Mouse (Mus musculus) neural tube, embryonic 15.5 days (tissue): ENCODE results near the gene Fbxw24. TPM values are rescaled to one million over a fixed set of nuclear protein-coding genes. Genes with fewer than 3 reads are reported as not detected.
"Not testable (repeated sequence)": the region's sequence is repeated elsewhere in the genome, so short reads cannot be mapped to it uniquely, and the experiment has no call there.

ENCODE experiments used
- ATAC-seq: fragments of 200-750 bp; cut with Nextera tagmentation; 2 replicates; pipeline ENCODE4 v1.8.0; 2017; ENCODE audit warnings: mild to moderate bottlenecking, moderate TSS enrichment, moderate library complexity; ENCODE audit not compliant: low FRiP score
- H3K27ac ChIP-seq: fragments of 300-500 bp; sonication (generic); replicated peaks from 2 replicates; pipeline ENCODE4 v1.5.1; 2015; ENCODE audit warnings: mild to moderate bottlenecking, inconsistent platforms
- H3K27me3 ChIP-seq: fragments of 300-500 bp; sonication (generic); replicated peaks from 2 replicates; pipeline ENCODE4 v1.6.1; 2015; ENCODE audit warnings: inconsistent platforms
- H3K36me3 ChIP-seq: fragments of 300-500 bp; sonication (generic); 2 replicates; pipeline ENCODE4 v1.6.1; 2015; ENCODE audit warnings: inconsistent platforms
- H3K4me1 ChIP-seq: fragments of 300-500 bp; sonication (generic); 2 replicates; pipeline ENCODE4 v1.6.1; 2015; ENCODE audit warnings: inconsistent platforms
- H3K4me2 ChIP-seq: fragments of 300-500 bp; sonication (generic); 2 replicates; pipeline ENCODE4 v1.6.1; 2015; ENCODE audit warnings: inconsistent platforms, mild to moderate bottlenecking, moderate library complexity
- H3K4me3 ChIP-seq: fragments of 300-500 bp; sonication (generic); replicated peaks from 2 replicates; pipeline ENCODE4 v1.5.1; 2015; ENCODE audit warnings: mild to moderate bottlenecking, inconsistent platforms
- H3K9ac ChIP-seq: fragments of 300-500 bp; sonication (generic); replicated peaks from 2 replicates; pipeline ENCODE4 v1.6.1; 2015; ENCODE audit warnings: mild to moderate bottlenecking, inconsistent platforms
- H3K9me3 ChIP-seq: fragments of 300-500 bp; sonication (generic); replicated peaks from 2 replicates; pipeline ENCODE4 v1.6.1; 2016; ENCODE audit warnings: inconsistent platforms
- WGBS: fragments of 180-500 bp; shearing (Covaris S2); methylation state at CpG from one replicate; pipeline ENCODE4 v1.1.7; 2015; ENCODE audit warnings: mixed read lengths; 5-methylcytosine and 5-hydroxymethylcytosine counted together
- polyA plus RNA-seq: library from polyadenylated mRNA; unstranded; fragments of >200 nt; fragmentation: Nextera tagmentation; extraction: Ambion mirVana; gene quantifications from 2 replicates; pipeline ENCODE4 v1.2.1, GENCODE M21; 2015

Fbxw24 gene
- not detected in 2 replicates for polyA plus RNA-seq

GRCm38 (mm10) chr9:109625957-109626356 is at the start of gene Fbxw24:
Fbxw24 (minus strand) TSS chr9:109626057.
- H3K4me3 ChIP-seq, H3K27ac ChIP-seq, H3K36me3 ChIP-seq, ATAC-seq, H3K27me3 ChIP-seq, H3K9me3 ChIP-seq, H3K4me1 ChIP-seq, H3K9ac ChIP-seq, H3K4me2 ChIP-seq: not testable (repeated sequence)
- 85% methylated on average over 2 of the region's 2 CpGs for WGBS

DNA sequence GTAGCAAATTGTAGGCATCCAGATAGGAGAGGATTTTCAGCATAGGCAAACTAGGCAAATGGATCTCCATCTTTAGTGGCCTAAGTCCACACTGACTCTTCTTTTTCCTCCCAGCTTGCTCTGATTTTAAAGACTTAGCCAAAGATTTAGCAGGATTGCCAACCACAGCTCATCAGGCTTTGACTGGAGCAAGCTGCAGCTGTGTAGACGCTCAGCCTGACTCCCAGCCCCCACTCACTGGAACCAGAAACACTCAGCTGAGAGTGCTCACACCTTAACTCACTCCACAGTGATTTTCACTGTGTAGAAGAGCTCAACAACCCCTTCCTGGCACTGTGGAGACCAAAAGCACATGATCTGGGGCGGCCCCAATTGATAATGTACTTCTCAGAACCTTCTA is 38.7 kb upstream of the Fbxw24 start, which contains the start of gene Fbxw25:
Gene Fbxw25, minus strand, starts transcription at position 101 of the 400 bp plus-strand sequence.
- H3K4me1 ChIP-seq, H3K4me3 ChIP-seq, H3K36me3 ChIP-seq, H3K27me3 ChIP-seq, H3K9ac ChIP-seq, H3K27ac ChIP-seq, H3K4me2 ChIP-seq, H3K9me3 ChIP-seq, ATAC-seq: not testable (repeated sequence)
- 81% methylated on average over 2 of the region's 2 CpGs for WGBS

DNA sequence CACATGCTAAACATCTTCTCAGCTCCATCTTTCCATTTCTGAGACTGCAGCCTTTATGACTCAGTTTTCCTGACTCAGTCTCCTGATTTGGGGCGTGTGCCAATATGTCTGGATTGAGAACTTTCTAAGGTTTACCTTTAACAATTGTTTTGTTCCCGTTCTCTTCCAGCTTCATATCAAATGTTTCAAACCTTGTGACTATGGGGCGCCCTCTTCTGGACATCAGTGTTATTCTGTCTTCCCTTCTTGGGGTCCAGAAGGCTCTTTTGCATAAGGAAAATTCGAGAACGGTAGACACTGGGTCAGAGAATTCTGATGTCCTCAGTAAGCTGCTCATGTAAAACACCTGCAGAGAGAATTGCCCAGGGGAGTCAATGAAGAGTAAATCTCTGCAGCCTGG is 19.0 kb downstream of the Fbxw24 start:
- not testable (repeated sequence) for H3K36me3 ChIP-seq, ATAC-seq, H3K9ac ChIP-seq, H3K4me2 ChIP-seq, H3K4me1 ChIP-seq, H3K4me3 ChIP-seq, H3K27ac ChIP-seq, H3K9me3 ChIP-seq, H3K27me3 ChIP-seq
- WGBS, result 36% methylated on average over 5 of the region's 5 CpGs

GRCm38 (mm10) chr9:109602128-109602527 is 23.7 kb downstream of the Fbxw24 start:
- WGBS, result 64% methylated on average over 2 of the region's 2 CpGs
- not testable (repeated sequence) for H3K4me2 ChIP-seq, H3K9me3 ChIP-seq, H3K27me3 ChIP-seq, H3K36me3 ChIP-seq, H3K9ac ChIP-seq, H3K27ac ChIP-seq, H3K4me3 ChIP-seq, ATAC-seq, H3K4me1 ChIP-seq

DNA sequence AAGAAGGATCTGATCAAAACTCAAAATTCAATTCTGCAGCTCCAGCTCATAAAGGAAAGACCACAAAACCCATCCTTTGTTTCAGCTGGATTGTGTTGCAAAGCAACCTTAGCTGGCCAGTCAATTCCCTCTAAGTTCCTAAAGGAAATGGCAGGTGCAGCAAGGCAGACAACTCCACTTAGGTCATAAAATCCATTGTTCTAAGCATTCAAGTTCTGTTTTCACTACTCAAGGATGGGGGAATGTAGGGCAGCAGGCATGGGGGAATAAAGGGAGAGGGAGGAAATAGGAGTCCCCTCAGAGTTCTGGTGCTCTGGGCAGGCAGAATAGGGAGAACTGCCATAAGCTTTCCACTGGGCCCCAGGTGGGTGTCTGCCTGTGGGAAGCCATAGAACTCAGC is 28.6 kb downstream of the Fbxw24 start:
- no peak overlapping the region for H3K4me2 ChIP-seq
- ATAC-seq, result no peak
- no peak overlapping the region for H3K9ac ChIP-seq
- H3K27ac ChIP-seq, result no peak overlapping the region
- no peaks in the 10 kb centered on the region for H3K36me3 ChIP-seq
- H3K4me3 ChIP-seq, result no peak overlapping the region
- H3K9me3 ChIP-seq, result no peaks in the 10 kb centered on the region
- no peaks in the 10 kb centered on the region for H3K27me3 ChIP-seq
- no peaks in the 10 kb centered on the region for H3K4me1 ChIP-seq

GRCm38 (mm10) chr9:109594866-109595265 is 31.0 kb downstream of the Fbxw24 start:
- no peaks in the 10 kb centered on the region for H3K9me3 ChIP-seq
- H3K4me1 ChIP-seq, result no peaks in the 10 kb centered on the region
- ATAC-seq, result no peak
- no peak overlapping the region for H3K27ac ChIP-seq
- no peak overlapping the region for H3K4me3 ChIP-seq
- H3K9ac ChIP-seq, result no peak overlapping the region
- H3K27me3 ChIP-seq, result no peaks in the 10 kb centered on the region
- no peaks in the 10 kb centered on the region for H3K36me3 ChIP-seq
- 85% methylated on average over 2 of the region's 2 CpGs for WGBS
- H3K4me2 ChIP-seq, result no peak overlapping the region

DNA sequence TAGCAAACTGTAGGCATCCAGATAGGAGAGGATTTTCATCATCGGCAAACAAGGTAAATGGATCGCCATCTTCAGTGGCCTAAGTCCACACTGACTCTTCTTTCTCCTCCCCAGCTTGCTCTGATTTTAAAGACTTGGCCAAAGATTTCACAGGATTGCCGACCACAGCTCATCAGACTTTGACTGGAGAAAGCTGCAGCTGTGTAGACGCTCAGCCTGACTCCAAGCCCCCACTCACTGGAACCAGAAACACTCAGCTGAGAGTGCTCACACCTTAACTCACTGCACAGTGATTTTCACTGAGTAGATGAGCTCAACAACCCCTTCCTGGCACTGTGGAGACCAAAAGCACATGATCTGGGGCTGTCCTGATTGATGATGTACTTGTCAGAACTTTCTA is 57.7 kb downstream of the Fbxw24 start, which contains the start of gene Fbxw15:
Gene Fbxw15, minus strand, starts transcription at position 101 of the 400 bp plus-strand sequence.
- H3K27ac ChIP-seq, ATAC-seq, H3K36me3 ChIP-seq, H3K9ac ChIP-seq, H3K4me3 ChIP-seq, H3K4me1 ChIP-seq, H3K4me2 ChIP-seq, H3K9me3 ChIP-seq, H3K27me3 ChIP-seq: not testable (repeated sequence)
- 91% methylated on average over 4 of the region's 4 CpGs for WGBS

DNA sequence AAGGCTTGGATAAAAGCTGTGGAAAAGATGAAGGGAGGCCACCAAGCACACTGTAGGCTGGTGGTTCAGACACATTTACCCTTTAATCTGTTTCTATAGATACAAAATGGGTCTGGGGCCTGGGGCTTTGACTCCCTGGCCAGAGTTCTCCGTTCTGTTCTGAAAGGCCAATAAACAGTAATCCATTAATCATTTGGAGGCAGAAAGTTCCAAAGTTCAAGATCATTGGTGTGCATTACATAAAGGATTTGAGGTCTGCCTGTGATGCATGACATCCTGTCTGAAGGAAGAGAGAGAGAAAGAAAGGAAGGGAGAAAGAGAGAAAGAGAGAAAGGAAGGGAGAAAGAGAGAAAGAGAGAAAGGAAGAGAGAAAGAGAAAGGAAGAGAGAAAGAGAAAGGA is 60.3 kb downstream of the Fbxw24 start:
- 47% methylated on average over 1 of the region's 1 CpGs for WGBS
- no peaks in the 10 kb centered on the region for H3K27me3 ChIP-seq
- no peak overlapping the region for H3K4me3 ChIP-seq
- no peak for ATAC-seq
- no peaks in the 10 kb centered on the region for H3K4me1 ChIP-seq
- H3K27ac ChIP-seq, result no peak overlapping the region
- no peaks in the 10 kb centered on the region for H3K36me3 ChIP-seq
- no peak overlapping the region for H3K4me2 ChIP-seq
- H3K9me3 ChIP-seq, result no peaks in the 10 kb centered on the region
- no peak overlapping the region for H3K9ac ChIP-seq

GRCm38 (mm10) chr9:109562106-109562505 is 63.8 kb downstream of the Fbxw24 start:
- ATAC-seq, H3K36me3 ChIP-seq, H3K27ac ChIP-seq, H3K9ac ChIP-seq, H3K9me3 ChIP-seq, H3K4me3 ChIP-seq, H3K27me3 ChIP-seq, H3K4me2 ChIP-seq, H3K4me1 ChIP-seq: not testable (repeated sequence)

DNA sequence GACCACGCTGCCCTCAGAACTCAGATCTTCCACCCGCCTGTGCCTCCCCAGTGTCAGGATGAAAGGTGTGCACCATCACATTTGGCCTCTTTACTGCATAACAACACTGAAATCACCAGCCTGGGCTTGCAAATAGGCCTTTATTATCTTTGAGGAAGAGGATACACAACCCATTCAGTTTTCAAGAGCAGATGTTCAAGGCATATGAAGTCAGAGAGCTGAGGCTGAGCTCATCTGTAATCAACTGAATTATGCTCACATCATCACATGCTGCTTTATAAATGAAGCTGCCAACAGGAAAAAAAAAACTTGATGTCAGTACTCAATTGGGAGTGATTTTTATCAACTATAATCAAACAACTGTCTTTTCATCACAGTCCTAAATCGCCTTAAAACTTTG is 73.4 kb downstream of the Fbxw24 start:
- H3K27me3 ChIP-seq, result no peaks in the 10 kb centered on the region
- H3K4me3 ChIP-seq, result no peak overlapping the region
- H3K9me3 ChIP-seq, result no peaks in the 10 kb centered on the region
- no peak overlapping the region for H3K9ac ChIP-seq
- WGBS, result 68% methylated on average over 3 of the region's 3 CpGs
- H3K4me2 ChIP-seq, result no peak overlapping the region
- no peak for ATAC-seq
- no peaks in the 10 kb centered on the region for H3K36me3 ChIP-seq
- no peaks in the 10 kb centered on the region for H3K4me1 ChIP-seq
- no peak overlapping the region for H3K27ac ChIP-seq

Other genes starting within 250 kb of the Fbxw24 start
- gene Fbxw22, start 221.8 kb downstream of the Fbxw24 start, polyA plus RNA-seq, result not detected in 2 replicates
- gene Fbxw16, start 176.9 kb downstream of the Fbxw24 start, polyA plus RNA-seq, result not detected in 2 replicates
- gene Fbxw19, start 130.2 kb downstream of the Fbxw24 start, polyA plus RNA-seq, result not detected in 2 replicates
- not detected in 2 replicates for gene Fbxw15, start 57.8 kb downstream of the Fbxw24 start, polyA plus RNA-seq
- gene Fbxw25, start 38.6 kb upstream of the Fbxw24 start, polyA plus RNA-seq, result not detected in 2 replicates
- not detected in 2 replicates for gene Fbxw18, start 76.6 kb upstream of the Fbxw24 start, polyA plus RNA-seq
- gene Fbxw26, start 120.0 kb upstream of the Fbxw24 start, polyA plus RNA-seq, result not detected in 2 replicates
- gene Fbxw27, start 164.6 kb upstream of the Fbxw24 start, polyA plus RNA-seq, result not detected in 2 replicates
- 0.20 TPM in 1 of 2 replicates, not detected in the other for gene Spink8, start 186.2 kb upstream of the Fbxw24 start, polyA plus RNA-seq
- gene Nme6, start 206.7 kb upstream of the Fbxw24 start, polyA plus RNA-seq, result 68.3 and 73.2 TPM in 2 replicates
- gene Camp, start 223.6 kb upstream of the Fbxw24 start, polyA plus RNA-seq, result 1.3 TPM in 2 replicates
- gene Cdc25a, start 249.5 kb upstream of the Fbxw24 start, polyA plus RNA-seq, result 10.4 and 15.2 TPM in 2 replicates